Mouse (Mus musculus): ENCODE measurements at regions not wholly inside any gene's neighbourhood (a gene's known extent, or its start where the extent isn't known, plus 50 kb on each side); places are given as distances from the start of the nearest gene placed in this dataset.

DNA sequence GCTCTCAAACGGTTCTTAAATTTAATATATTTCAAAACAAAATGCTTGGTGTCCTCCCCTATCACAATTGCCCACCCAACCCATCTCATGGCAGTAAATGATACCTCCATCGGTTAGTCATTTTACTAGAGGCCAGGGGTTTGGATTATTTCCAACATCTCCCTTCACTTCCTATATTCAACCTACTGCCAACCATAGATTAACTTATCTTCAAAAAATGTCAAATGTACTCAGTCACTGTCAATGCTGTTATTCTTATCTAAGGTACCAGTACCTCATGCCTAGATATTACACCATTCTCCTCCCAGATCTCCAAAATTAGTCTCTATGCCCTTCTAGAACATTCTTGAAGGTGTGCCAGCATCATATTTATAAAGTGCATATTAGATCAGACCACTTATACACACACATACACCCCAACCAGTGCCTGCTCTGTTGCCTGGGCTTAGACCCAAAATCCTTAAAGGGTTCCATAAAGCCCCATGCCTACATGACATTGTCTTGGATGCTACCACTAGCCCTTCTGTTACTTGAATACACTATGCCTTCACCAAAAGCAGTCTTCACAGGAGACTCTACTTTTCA is 183.4 kb upstream of the Cadm1 start:
- DNase-seq (ENCODE audit: extremely low spot score, low spot score) = no peak

DNA sequence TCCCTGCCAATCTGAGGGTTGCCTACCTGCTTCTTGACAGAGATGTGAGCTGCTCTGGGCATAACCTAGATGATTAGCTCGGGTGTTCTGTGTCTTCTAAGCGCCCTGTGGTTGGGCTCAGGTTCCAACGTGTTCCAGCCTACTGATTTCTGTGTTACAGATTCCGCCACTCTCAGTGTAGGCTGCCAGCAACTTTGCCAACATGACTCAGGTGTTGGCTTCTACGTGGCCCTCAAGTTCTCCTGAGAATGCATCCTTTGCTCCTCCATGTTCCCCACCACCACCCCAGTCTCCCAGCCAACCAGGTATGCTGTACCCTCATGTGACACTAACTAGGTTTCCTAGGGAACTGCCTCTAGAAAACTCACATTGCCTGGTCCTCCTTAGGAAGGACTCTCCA is 179.7 kb upstream of the Cadm1 start:
- no peak for DNase-seq (ENCODE audit: extremely low spot score, low spot score)

DNA sequence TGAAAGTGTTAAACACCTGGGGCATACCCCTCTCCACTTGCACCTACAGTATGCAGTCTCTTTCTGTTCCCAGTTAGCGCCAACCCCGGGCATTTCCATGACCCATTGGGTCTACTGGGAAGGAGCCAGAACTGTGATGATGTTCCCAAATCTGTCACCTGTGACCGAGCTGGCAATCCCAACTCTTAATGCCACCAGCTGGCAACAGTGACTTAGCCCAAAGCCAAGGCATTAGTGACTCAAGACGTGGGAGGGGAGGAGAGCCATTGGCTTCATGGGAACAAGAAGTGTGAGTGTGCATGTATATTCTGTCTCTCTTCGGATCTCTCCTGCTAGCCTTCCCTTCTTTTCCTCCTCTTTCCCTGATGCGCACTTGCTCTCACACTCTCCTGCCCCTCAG is 178.9 kb upstream of the Cadm1 start:
- no peak for DNase-seq (ENCODE audit: extremely low spot score, low spot score)

DNA sequence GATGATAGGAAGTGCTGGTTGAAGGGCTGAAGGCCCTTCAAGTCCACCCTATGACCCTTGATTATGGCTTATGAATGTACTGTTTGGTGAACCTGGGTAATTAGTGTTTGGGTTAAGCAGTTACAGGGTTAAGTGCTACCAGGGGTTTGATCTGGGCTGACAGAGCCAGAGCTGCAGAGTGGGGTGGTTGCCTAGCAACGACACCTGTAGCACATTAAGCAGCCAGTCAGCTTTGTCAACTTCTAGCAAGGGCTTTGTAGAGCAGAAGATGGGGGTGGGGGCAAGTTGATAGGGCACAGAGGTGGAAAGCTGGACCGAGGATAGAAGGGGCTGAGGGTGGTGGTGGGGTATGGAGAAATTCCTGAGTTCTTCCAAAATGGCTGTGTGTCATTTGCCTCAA is 177.0 kb upstream of the Cadm1 start:
- DNase-seq (ENCODE audit: extremely low spot score, low spot score) = no peak

DNA sequence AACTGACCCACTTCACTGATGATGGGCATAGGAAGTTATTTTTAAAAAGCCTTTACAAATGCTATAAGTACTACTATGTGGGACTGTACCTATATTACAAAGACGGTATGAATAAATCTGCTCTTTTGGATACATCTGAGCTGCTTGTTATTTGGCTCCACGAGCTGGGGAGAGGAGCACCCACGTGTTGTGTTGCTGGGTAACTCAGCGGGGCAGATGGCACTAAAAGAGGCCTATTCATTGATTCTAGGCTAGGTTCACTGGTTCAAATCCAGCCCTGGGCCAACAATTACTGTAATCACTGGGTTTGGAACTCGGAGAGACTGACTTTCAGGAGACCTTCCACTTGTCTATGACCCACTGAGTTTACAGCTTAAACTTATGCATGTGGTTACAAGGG is 176.0 kb upstream of the Cadm1 start:
- DNase-seq (ENCODE audit: extremely low spot score, low spot score) = no peak

DNA sequence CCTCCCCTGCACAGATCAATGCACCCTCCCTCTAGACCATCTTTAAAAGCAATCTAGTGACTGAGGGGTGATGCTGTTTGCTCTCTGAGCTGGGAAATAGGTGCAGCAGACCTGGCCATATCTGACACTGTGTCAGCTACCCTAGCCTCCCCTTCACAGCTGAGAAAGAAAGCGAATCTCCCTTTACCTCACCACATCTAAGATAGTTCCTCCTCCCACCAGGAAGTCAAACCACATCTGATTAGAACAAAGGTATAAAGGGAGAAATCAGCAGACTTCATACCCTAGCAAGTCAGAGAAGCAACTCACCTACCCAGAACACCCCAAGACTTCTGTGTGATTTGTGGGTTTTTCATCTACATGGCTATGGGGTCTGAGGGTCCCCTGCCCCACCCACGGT is 175.6 kb upstream of the Cadm1 start:
- no peak for DNase-seq (ENCODE audit: extremely low spot score, low spot score)

DNA sequence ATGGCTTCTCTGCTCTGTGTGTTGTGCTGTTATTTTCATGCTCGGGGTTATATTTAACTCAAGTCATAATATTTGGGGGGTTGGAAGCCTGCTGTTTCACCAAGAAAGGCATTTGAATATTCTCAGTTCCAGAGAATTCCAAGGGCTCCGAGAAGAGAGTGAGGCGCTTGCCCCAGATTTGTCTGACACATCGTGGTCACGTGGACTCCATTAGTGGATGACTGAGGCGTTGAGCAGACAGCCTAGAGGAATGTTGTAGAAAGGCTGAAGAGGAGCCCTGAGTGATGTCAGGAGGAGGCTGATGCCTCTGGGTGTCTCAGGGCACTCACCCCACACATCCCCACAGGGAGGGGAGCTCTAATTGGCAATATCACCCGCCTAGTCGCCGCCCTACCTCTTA is 175.1 kb upstream of the Cadm1 start:
- DNase-seq (ENCODE audit: extremely low spot score, low spot score) = no peak

DNA sequence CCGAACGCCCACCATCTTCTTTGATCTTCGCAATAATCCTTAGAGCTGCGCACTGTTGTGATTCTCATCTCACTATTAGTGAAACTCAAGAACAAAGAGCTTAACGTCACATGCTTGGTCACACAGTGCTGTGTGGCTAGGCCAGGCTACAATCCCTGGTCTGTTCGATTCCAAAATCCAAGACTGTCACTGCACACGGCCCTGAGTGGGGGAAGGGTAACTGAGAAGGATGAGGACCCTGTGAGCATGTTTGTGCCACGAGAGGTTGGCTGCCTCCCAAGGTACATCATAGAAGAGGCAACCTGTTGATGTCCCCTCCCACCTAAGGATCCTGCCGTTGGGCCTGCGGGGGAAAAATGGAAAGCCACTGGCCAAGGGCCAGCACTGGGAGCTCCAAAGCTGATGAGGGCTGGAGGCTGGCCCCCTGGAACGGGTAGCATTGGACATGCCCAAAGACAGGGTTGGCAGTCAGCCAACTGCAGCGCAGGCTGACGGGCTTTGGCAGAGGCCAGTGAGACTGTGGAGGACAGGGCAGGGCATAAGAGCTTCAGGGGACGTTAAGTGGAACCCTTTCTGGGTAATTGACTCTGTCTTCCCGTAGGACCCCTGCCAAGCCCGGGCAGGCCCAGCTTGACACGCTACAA is 172.1 kb upstream of the Cadm1 start:
- DNase-seq (ENCODE audit: extremely low spot score, low spot score) = no peak

DNA sequence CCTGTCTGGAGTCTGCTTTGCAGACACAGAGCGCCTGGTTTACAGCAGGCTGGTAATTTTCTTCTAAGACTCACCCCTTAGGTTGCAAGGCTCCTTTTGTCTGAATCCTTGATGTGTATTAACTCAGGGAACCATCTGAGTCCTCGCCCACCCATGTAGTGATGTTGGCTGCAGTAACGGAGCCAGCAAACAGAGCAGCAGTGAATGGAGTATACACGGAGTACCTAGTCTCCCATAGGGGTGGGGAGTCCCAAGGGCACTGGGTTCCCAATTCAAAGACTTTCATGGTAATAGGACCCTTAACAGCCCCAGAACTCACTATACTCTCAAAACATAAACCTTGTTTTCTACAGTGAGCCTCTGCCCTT is 171.6 kb upstream of the Cadm1 start:
- DNase-seq (ENCODE audit: extremely low spot score, low spot score) = no peak

DNA sequence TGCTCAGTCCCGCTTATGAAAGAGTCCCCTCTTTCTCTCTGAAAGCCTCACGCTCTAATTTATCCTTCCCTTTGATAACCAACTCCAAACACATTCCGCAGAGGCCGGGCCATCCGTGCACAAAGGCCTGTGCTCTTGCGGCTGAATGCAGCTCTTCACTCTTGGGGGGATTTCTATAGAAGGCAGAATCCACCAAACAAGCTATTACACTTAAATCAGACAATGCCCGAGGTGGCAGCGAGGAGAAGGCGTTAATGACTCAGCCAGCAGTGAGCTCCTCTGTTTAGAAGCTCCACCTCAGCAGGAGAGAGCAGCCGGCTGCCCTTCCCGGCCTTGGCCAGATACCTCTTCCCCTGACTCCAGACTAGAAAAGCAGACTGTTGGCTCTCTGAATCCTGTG is 166.9 kb upstream of the Cadm1 start:
- DNase-seq (ENCODE audit: extremely low spot score, low spot score) = no peak

DNA sequence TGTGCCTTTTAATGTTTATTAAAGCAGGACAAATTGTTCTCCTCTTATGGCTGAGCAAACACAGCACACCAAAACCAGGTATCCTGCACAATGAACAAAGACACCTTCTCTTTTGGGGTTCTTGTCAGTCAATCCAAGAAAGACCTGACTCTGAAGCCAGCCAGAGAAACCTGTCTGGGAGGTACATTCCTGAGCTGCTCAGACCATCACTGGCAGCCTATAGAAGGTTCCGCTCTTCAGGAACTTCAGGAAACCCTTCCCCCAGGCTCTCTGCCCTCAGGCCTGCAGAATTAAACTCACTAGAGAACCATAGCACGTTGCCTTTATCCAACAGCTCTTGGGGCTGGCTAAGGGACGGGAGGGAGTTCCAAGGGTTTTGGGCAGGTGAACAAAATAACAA is 165.2 kb upstream of the Cadm1 start:
- DNase-seq (ENCODE audit: extremely low spot score, low spot score) = no peak

DNA sequence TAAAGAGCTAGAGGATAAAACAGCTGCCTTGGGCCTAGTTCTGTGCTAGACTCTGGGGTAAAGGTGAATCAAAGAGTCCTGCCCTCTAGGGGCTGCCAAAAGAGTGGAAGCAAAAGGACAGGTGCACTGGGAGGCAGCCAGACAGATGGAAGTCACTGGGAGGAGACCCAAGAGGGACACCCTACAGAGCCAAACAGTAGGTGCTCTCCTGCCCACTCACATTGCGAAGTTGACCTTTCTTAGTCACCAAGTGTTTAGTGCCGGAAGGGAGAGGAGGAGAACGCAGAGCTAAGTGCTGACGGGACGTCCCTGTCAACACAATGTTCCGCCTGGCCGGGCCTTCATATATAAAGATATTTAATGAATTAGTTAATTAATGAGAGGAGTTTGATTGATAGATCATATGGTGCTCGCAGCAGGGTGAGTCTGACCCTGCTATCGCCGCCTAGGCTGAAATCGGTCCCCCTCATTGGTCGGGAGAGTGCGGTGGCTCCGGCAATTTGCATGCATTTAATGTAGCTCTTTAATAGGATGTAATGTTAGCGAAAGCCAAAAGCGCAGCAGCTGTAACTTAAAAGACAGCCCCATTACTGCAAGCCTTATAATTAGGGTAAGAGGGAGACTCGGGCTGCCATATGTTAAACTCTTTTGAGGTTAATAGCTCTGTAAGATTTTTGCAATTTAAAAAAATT is 162.6 kb upstream of the Cadm1 start:
- DNase-seq (ENCODE audit: extremely low spot score, low spot score) = no peak

DNA sequence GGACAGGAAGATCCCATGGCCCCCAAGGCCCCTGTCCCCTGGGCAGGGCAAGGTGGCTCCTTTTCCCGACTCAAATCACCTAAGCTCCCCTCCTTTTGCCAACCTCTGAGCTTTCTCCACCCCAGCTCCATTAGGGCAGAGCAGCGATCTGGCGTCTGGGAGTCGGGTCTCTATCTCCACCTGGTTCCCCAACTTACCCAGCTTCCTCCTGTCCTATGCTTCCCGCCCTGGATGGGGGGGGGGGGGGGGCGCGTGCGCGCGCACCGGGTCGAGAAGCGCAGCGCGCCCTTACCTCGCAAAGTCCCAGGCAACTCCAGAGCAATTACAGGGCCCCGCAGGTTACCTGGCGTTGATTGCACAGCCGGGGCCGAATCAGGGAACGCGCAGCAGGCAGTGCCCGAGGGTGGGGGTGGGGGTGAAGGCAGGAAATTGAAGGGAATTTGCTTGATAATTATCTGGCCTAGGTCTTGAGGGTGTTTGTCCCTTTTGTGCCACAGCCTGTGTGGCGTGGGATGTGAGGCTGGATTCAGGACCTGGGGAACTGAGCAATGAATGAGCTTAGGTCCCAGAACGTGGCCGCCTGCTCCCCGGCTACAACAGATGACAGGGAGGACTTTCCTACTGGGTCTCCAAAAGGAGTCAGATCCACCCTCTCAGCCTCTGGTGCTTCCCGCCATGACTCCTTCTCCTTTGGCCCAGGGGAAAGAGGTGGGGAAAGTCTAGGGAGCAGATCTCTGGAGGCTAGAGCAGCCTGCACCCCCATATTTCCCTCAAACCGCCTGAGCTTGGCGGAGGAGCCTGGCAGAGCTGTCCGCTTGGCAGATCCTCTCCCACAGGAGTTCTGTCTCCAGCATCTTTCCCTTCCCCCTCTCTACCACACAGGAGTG is 161.7 kb upstream of the Cadm1 start:
- DNase-seq (ENCODE audit: extremely low spot score, low spot score) = peak; percentile 55

DNA sequence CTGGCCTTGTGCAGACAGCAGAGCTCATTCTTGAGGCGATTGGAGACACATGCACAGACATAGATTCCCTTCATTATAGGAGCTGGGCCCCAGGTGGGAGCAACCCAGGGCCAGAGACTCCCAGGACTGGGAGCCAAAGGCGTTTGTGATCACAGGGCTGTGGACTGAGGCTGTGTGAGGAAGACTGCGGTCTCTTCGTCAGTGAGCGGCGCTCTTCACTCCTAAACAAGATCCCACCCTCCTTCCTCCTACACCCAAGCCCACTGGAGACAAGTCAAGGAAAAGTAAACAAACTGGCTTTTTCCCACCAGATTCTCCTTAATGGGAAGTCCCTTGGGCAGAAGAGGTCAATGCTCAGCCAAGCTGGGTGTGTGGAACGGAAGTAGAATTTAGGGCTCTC is 157.7 kb upstream of the Cadm1 start:
- DNase-seq (ENCODE audit: extremely low spot score, low spot score) = no peak

DNA sequence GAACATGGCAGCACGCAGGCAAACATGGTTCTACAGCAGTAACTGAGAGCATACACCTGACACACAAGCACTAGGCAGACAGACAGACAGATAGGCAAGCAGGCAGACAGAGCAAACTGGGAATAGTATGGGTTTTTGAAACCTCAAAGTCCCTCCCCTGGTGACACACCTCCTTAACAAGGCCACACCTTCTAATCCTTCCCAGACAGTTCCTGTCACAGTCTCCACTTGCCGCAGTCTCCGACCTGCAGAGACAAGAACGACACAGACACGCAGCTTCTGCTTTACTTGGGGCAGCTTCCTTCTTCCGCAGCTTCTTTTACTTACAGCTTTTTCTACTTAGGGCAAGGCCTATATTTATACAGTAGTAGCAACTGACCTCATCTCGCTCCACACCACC is 155.9 kb upstream of the Cadm1 start:
- DNase-seq (ENCODE audit: extremely low spot score, low spot score) = no peak

DNA sequence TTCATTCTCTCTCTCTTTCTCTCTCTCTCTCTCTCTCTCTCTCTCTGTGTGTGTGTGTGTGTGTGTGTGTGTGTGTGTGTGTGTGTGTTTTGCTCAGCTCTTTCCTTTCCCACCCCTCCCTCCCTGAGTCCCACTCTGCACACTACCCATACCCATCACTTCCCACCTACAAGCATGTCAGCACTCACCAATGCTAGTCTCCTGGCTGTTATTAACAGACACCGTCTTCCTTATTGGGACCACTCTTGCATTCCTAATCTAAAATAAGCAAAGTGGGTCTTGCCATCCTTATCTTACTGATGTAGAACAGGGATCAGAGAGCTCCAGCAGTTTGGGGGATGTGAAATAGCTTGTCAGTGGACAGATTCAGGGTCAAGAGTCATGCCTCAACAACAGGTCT is 153.3 kb upstream of the Cadm1 start:
- no peak for DNase-seq (ENCODE audit: extremely low spot score, low spot score)

DNA sequence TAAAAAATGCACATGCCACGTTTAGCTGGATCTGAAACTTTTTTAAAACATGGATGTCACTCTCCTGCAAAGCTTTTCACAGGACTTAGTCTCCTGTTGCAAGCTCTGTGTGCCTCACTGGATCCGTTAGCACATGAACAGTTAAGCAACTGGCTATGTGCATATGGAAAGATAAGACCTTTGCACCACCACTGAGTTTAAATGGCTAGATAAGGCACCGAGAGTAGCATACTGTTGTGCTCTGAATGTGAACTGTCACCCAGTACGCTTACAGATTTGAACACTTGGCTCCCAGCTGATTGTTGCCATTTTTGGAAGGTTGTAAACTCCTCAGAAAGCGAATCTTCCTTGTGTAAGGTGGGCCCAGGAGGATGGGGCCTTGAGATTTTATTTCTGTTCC is 151.4 kb upstream of the Cadm1 start:
- DNase-seq (ENCODE audit: extremely low spot score, low spot score) = no peak

DNA sequence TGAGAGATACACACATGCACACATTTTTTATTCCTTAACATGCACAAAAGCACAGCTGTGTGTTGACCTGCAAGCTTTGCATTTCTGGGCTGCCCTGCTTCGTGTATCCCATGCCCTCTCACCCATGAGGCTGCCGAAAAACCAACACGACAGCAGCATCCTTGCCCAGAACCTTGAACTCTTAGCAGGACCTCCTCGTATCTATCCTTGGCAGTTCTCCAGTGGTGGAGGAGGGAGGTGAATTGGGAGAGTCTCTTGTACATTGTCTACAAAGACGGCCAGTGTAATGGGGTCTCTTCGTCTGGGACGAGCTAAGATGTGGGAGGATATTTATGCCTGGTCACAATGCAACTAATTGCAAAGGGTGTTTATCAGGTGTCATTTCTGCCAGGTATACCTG is 149.6 kb upstream of the Cadm1 start:
- DNase-seq (ENCODE audit: extremely low spot score, low spot score) = no peak

DNA sequence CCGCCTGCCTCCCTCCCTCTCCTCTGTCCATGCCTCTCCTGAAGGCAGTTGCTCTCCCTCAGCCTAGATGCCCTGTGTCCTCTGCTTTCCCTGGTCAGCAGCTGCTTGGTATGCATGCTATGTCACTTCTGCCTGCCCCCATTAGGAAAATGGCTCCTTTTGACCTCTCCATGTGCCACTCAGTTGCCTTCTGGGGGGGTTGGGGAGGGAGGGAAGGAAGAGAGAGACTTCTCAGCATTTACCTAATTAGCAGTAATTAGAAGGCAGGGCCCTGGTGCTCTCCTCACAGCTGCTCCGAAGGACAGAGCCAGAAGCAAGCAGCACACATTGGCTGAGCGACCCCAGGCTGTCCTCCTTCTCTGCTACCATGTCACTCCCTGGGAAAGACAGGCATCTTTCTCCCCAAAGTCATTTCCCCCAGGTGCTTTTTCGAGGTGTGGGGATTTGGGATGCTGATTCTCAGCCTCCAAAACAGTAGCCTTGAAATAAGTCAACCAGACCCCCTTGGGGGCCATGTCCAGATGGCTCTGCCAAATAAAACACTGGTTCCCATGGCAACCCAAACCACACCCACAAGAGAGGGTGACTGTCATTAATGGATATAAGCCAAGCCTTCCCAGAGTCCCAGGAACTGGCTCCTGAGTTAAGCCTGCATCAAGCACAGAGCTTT is 145.7 kb upstream of the Cadm1 start:
- DNase-seq (ENCODE audit: extremely low spot score, low spot score) = peak; percentile 60

DNA sequence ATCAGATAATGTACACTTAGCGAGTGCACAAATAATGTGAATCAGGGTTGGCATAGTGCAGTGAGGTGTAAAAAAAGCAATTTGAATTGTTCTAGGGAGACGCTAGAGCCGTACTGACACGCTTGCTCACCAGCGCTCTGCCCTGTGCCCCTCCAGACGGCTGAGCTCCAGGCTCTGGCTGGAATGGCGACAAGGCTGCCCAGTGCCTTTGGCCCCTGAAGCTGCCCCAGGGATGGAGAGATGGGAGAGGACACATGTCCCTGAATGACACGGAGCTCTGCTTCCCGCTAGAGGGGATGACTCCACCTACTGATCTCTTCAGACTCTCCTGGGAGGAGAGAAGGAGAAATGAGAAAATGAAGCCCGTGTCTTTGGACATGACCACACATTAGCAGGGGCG is 143.3 kb upstream of the Cadm1 start:
- no peak for DNase-seq (ENCODE audit: extremely low spot score, low spot score)

DNA sequence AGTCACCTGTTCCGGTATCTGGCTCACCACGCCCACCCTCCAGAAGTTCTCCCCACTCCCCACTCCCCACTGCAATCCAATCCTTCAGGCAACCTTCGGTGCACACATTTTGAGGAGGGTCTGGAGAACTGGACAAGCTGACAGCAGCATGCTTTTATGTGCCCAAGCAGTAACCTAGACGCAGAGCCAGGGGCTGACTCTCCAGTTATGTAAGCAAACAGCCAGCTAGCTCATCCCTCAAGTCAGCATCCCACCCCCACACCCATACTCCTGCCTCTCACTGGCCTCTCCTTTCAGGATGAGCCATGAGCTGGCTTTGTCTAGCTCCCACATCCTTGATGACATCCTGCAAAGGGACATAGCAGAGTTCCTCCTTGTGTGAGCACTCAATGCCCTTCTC is 142.8 kb upstream of the Cadm1 start:
- DNase-seq (ENCODE audit: extremely low spot score, low spot score) = no peak

Data from neural tube, embryonic 10.5 days (tissue).